ENCODE assay signal across 15 mouse cellular contexts in genomic region chr10:115358216-115358919, GRCm38 (mm10).
"Had no signal": no experiment of that assay in that cellular context is flagged by ENCODE, and none has a peak within 500 bp of the region (broad histone marks: within the 10 kb centered on the region; RNA-seq: fewer than 3 reads in every experiment).

No protein-coding gene starts in this region.

- H3K9me3 ChIP-seq: limb, embryonic 13.5 days; midbrain, embryonic 10.5 days; neural tube, embryonic 15.5 days had no signal

- H3K9ac ChIP-seq: limb, embryonic 13.5 days; lung, embryonic 14.5 days; neural tube, embryonic 15.5 days had no signal

- H3K27me3 ChIP-seq: limb, embryonic 13.5 days; neural tube, embryonic 15.5 days had no signal

- DNase-seq: layer of hippocampus, adult 9-11 months; left cerebral cortex, postnatal 4 days; lung, embryonic 14.5 days; lung, postnatal 10 days; lung, postnatal 4 days; midbrain, embryonic 14.5 days; right cerebral cortex, adult 18-20 months; spleen, adult 18-20 months; thymus, adult 18-20 months; thymus, postnatal 14 days had no signal

- H3K4me3 ChIP-seq: limb, embryonic 13.5 days; midbrain, embryonic 10.5 days; myocyte; neural tube, embryonic 15.5 days had no signal

- H3K27ac ChIP-seq: limb, embryonic 13.5 days; midbrain, embryonic 10.5 days; neural tube, embryonic 15.5 days had no signal

- H3K4me2 ChIP-seq: limb, embryonic 13.5 days; liver, embryonic 11.5 days; lung, embryonic 14.5 days; neural tube, embryonic 15.5 days had no signal
